Mouse (Mus musculus) brain, embryonic 18.5 days (tissue): Measurements from ENCODE around the gene Tpm4.
"Not testable (repeated sequence)": the region's sequence is repeated elsewhere in the genome, so short reads cannot be mapped to it uniquely, and the experiment has no call there.

Experiments
- DNase-seq: peaks from one replicate; pipeline ENCODE4 v3.0.0-alpha.2; 2012; ENCODE audit warnings: low read depth, low spot score

Tpm4 gene

GRCm38 (mm10) chr8:72134756-72135445 lies at the start of gene Tpm4:
Gene Tpm4 (plus strand): TSS chr8:72134975.
- DNase-seq, result no peak

- DNase-seq, result not testable (repeated sequence)
Measured at GRCm38 (mm10) chr8:72087611-72088010, 47.2 kb upstream of the Tpm4 start.

- not testable (repeated sequence) for DNase-seq
Measured at GRCm38 (mm10) chr8:72096721-72097120, 38.1 kb upstream of the Tpm4 start.

- not testable (repeated sequence) for DNase-seq
Measured at GRCm38 (mm10) chr8:72099377-72100103, 35.2 kb upstream of the Tpm4 start.

- DNase-seq, result no peak
Measured at GRCm38 (mm10) chr8:72105165-72105564, 29.6 kb upstream of the Tpm4 start.

- no peak for DNase-seq
Measured at GRCm38 (mm10) chr8:72106740-72107139, 28.0 kb upstream of the Tpm4 start, which contains the start of gene Olfr374. Gene Olfr374 (plus strand): TSS chr8:72107040.

- DNase-seq, result no peak
Measured at GRCm38 (mm10) chr8:72110876-72111275, 23.9 kb upstream of the Tpm4 start.

- DNase-seq, result no peak
Measured at GRCm38 (mm10) chr8:72112486-72112885, 22.3 kb upstream of the Tpm4 start.

- no peak for DNase-seq
Measured at GRCm38 (mm10) chr8:72115202-72115601, 19.6 kb upstream of the Tpm4 start.

GRCm38 (mm10) chr8:72118616-72119015 lies 16.2 kb upstream of the Tpm4 start:
- DNase-seq, result no peak

GRCm38 (mm10) chr8:72121486-72121885 lies 13.3 kb upstream of the Tpm4 start:
- DNase-seq, result not testable (repeated sequence)

GRCm38 (mm10) chr8:72121997-72122396 lies 12.8 kb upstream of the Tpm4 start:
- DNase-seq, result no peak

GRCm38 (mm10) chr8:72127834-72128233 lies 6.9 kb upstream of the Tpm4 start:
- no peak for DNase-seq

- no peak for DNase-seq
Measured at GRCm38 (mm10) chr8:72131251-72131650, 3.5 kb upstream of the Tpm4 start.

- DNase-seq, result no peak
Measured at GRCm38 (mm10) chr8:72131901-72132300, 2.9 kb upstream of the Tpm4 start.

- no peak for DNase-seq
Measured at GRCm38 (mm10) chr8:72132417-72132816, 2.4 kb upstream of the Tpm4 start.

- DNase-seq, result no peak
Measured at GRCm38 (mm10) chr8:72132891-72133290, 1.9 kb upstream of the Tpm4 start.

- no peak for DNase-seq
Measured at GRCm38 (mm10) chr8:72133507-72133906, 1.3 kb upstream of the Tpm4 start.

- no peak for DNase-seq
Measured at GRCm38 (mm10) chr8:72135446-72136301, 899 bp downstream of the Tpm4 start.

GRCm38 (mm10) chr8:72136302-72136978 lies 1.7 kb downstream of the Tpm4 start:
- DNase-seq, result no peak

GRCm38 (mm10) chr8:72137431-72137830 lies 2.7 kb downstream of the Tpm4 start:
- DNase-seq, result no peak
